Mouse (Mus musculus) naive thymus-derived CD4-positive, alpha-beta T cell, adult 5 months (primary cell): ENCODE measurements around the gene Runx1. TPM values are rescaled to one million over a fixed set of nuclear protein-coding genes. Genes with fewer than 3 reads are reported as not detected.

Experiments
- polyA plus RNA-seq: library from polyadenylated mRNA; unstranded; fragments of 100-300 nt; shearing (Covaris generic); gene quantifications from one replicate; pipeline ENCODE4 v1.2.1, GENCODE M21; 2017

Runx1 gene
- 93.5 TPM for polyA plus RNA-seq

DNA sequence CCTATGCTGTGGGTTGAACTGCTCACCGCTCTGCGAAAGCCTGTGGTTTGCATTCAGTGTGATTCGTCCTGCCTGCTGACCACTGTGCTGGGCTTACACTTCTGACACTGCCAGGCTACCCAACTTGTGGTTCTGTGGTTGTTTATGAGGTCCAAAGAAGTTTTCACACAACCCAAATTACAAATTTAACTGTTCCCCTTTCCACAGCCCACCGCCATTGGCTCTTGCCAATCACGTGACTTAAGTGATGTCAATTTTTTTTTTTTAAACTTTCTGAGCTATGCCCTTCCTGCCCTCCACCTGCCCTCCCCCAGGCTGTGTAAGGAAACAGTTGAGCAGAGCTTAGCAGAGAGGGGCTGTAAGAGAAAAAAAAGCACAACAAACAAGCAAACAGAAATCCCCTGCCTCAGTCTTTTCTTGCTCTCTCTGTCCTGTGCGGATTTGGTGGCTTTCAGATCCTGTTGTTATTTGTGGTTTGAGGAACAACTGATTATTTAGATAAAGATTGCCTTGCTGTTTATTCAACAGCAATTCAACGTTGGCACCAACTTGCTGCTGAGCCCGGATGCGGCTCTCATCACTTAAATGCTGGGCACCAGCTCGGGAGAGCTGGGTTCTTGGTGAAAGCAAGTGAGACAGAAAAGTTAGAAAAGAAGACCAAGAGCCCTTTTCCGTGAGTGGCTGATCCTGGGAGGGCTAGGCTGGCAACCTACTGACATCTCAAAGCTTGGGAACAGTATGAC is at the start of gene Runx1:
TSS of gene Runx1 (minus strand) at position 242 of the 743 bp plus-strand sequence.

